Mouse (Mus musculus): ENCODE measurements at regions not wholly inside any gene's neighbourhood (a gene's known extent, or its start where the extent isn't known, plus 50 kb on each side); places are given as distances from the start of the nearest gene placed in this dataset.

- Histone ChIP-seq H3K4me3 (no peak overlapping the region), H3K27ac (no peak overlapping the region), H3K9me3 (no peaks in the 10 kb centered on the region), H3K9ac (no peak overlapping the region), H3K4me2 (no peak overlapping the region), H3K36me3 (replicated peaks) (no peaks in the 10 kb centered on the region), H3K4me1 (no peaks in the 10 kb centered on the region), H3K27me3 (replicated peaks) (no peaks in the 10 kb centered on the region)
- ATAC-seq (replicated peaks): no peak
- WGBS: 72% methylated on average over 6 of the region's 6 CpGs
These were observed 93.5 kb downstream of the Cand1 start for GRCm38 (mm10) chr10:119146342-119146741.

GRCm38 (mm10) chr10:119142866-119143265 lies 97.0 kb downstream of the Cand1 start:
- no peak for ATAC-seq (replicated peaks)
- no peaks in the 10 kb centered on the region for H3K4me1 ChIP-seq
- H3K36me3 ChIP-seq (replicated peaks): no peaks in the 10 kb centered on the region
- WGBS: 98% methylated on average over 6 of the region's 6 CpGs
- H3K27ac ChIP-seq: no peak overlapping the region
- no peak overlapping the region for H3K4me2 ChIP-seq
- H3K4me3 ChIP-seq: no peak overlapping the region
- H3K9me3 ChIP-seq: no peaks in the 10 kb centered on the region
- H3K9ac ChIP-seq: no peak overlapping the region
- H3K27me3 ChIP-seq (replicated peaks): no peaks in the 10 kb centered on the region

- no peaks in the 10 kb centered on the region for H3K9me3 ChIP-seq
- no peaks in the 10 kb centered on the region for H3K36me3 ChIP-seq (replicated peaks)
- no peak overlapping the region for H3K27ac ChIP-seq
- H3K4me2 ChIP-seq: no peak overlapping the region
- no peaks in the 10 kb centered on the region for H3K27me3 ChIP-seq (replicated peaks)
- H3K4me1 ChIP-seq: no peaks in the 10 kb centered on the region
- ATAC-seq (replicated peaks): no peak
- H3K9ac ChIP-seq: no peak overlapping the region
- WGBS: 90% methylated on average over 5 of the region's 5 CpGs
- H3K4me3 ChIP-seq: no peak overlapping the region
These were observed 97.5 kb downstream of the Cand1 start for GRCm38 (mm10) chr10:119142307-119142706.

- no peak overlapping the region for H3K4me2 ChIP-seq
- no peaks in the 10 kb centered on the region for H3K4me1 ChIP-seq
- H3K4me3 ChIP-seq: no peak overlapping the region
- H3K36me3 ChIP-seq (replicated peaks): no peaks in the 10 kb centered on the region
- no peak for ATAC-seq (replicated peaks)
- 80% methylated on average over 6 of the region's 6 CpGs for WGBS
- no peaks in the 10 kb centered on the region for H3K27me3 ChIP-seq (replicated peaks)
- no peak overlapping the region for H3K27ac ChIP-seq
- H3K9me3 ChIP-seq: no peaks in the 10 kb centered on the region
- H3K9ac ChIP-seq: no peak overlapping the region
These were observed 101.6 kb downstream of the Cand1 start for GRCm38 (mm10) chr10:119138237-119138636.

GRCm38 (mm10) chr10:119135489-119135924 lies 104.3 kb downstream of the Cand1 start:
- Histone ChIP-seq H3K4me3 (no peak overlapping the region), H3K27me3 (replicated peaks) (no peaks in the 10 kb centered on the region), H3K4me2 (no peak overlapping the region), H3K9me3 (no peaks in the 10 kb centered on the region), H3K4me1 (no peaks in the 10 kb centered on the region; the same call in 1 of the 2 replicates), H3K36me3 (replicated peaks) (no peaks in the 10 kb centered on the region), H3K27ac (no peak overlapping the region), H3K9ac (no peak overlapping the region)
- ATAC-seq (replicated peaks): no peak
- WGBS: 60% methylated on average over 11 of the region's 11 CpGs

GRCm38 (mm10) chr10:119134797-119135488 lies 104.9 kb downstream of the Cand1 start:
- H3K27me3 ChIP-seq (replicated peaks): no peaks in the 10 kb centered on the region
- no peaks in the 10 kb centered on the region for H3K36me3 ChIP-seq (replicated peaks)
- no peak overlapping the region for H3K4me3 ChIP-seq
- no peaks in the 10 kb centered on the region; the same call in 1 of the 2 replicates for H3K4me1 ChIP-seq
- WGBS: 58% methylated on average over 10 of the region's 10 CpGs
- no peak overlapping the region for H3K4me2 ChIP-seq
- H3K27ac ChIP-seq: no peak overlapping the region
- no peak overlapping the region for H3K9ac ChIP-seq
- H3K9me3 ChIP-seq: no peaks in the 10 kb centered on the region
- ATAC-seq (replicated peaks): no peak

DNA sequence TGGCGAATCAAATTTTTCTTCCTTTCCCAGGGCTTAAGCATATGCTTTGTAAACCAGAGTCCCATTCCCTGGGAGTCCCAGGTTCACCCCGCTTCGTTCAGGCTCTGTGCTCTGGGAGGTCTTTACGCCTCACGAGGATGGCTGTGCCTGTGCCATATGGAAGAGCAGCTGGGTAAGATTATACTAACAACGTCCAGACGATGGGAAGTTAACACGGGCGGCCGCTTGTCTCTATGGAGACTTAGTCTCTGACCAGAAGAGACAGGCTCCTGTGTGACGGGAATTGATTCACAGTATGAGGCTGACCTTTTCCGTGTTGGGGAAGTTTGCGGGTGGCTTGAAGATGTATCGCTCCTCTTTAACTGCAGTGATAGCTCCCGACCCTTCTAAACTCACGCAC lies 107.9 kb downstream of the Cand1 start:
- Histone ChIP-seq H3K36me3 (replicated peaks) (no peaks in the 10 kb centered on the region), H3K27ac (no peak overlapping the region), H3K9ac (no peak overlapping the region), H3K9me3 (no peaks in the 10 kb centered on the region), H3K4me2 (peak overlapping the region; percentile 36), H3K4me1 (no peaks in the 10 kb centered on the region; the same call in 1 of the 2 replicates), H3K4me3 (no peak overlapping the region), H3K27me3 (replicated peaks) (no peaks in the 10 kb centered on the region)
- ATAC-seq (replicated peaks): no peak; the same call in 1 of the 2 replicates
- WGBS: 41% methylated on average over 16 of the region's 16 CpGs

- ATAC-seq (replicated peaks): no peak
- H3K4me2 ChIP-seq: no peak overlapping the region
- H3K9me3 ChIP-seq: no peaks in the 10 kb centered on the region
- 85% methylated on average over 6 of the region's 6 CpGs for WGBS
- H3K4me3 ChIP-seq: no peak overlapping the region
- no peaks in the 10 kb centered on the region for H3K27me3 ChIP-seq (replicated peaks)
- no peaks in the 10 kb centered on the region; the same call in 1 of the 2 replicates for H3K4me1 ChIP-seq
- no peaks in the 10 kb centered on the region for H3K36me3 ChIP-seq (replicated peaks)
- H3K9ac ChIP-seq: no peak overlapping the region
- H3K27ac ChIP-seq: no peak overlapping the region
These were observed 109.2 kb downstream of the Cand1 start for GRCm38 (mm10) chr10:119130676-119131075.

DNA sequence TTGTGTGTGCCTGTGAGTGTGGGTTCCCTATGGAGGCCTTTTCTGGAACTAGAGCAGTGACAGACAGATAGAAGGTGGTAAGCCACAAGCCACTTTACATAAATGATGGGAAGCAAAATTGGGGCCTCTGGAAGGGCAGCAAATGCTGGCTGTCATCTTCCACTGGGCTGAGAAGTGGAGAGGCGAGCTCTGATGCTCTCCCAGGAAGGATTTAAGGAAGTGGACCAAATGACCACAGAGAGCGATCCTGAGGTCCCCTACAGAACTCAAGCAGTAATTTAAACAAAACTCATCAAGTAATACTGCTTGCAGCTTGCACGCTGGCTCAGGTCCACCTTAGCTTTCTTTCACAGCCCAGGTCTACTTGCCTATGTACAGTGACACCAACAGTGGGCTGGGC lies 111.8 kb downstream of the Cand1 start:
- Histone ChIP-seq H3K4me3 (no peak overlapping the region), H3K27me3 (replicated peaks) (no peaks in the 10 kb centered on the region), H3K4me2 (no peak overlapping the region), H3K9ac (no peak overlapping the region), H3K27ac (no peak overlapping the region), H3K9me3 (no peaks in the 10 kb centered on the region), H3K4me1 (no peaks in the 10 kb centered on the region; the same call in 1 of the 2 replicates), H3K36me3 (replicated peaks) (no peaks in the 10 kb centered on the region)
- 98% methylated on average over 3 of the region's 3 CpGs for WGBS
- ATAC-seq (replicated peaks): no peak

GRCm38 (mm10) chr10:119123517-119123916 lies 116.3 kb downstream of the Cand1 start:
- Histone ChIP-seq H3K27me3 (replicated peaks) (no peaks in the 10 kb centered on the region), H3K4me2 (no peak overlapping the region), H3K4me3 (no peak overlapping the region), H3K36me3 (replicated peaks) (no peaks in the 10 kb centered on the region), H3K9ac (no peak overlapping the region), H3K9me3 (no peaks in the 10 kb centered on the region), H3K4me1 (no peaks in the 10 kb centered on the region), H3K27ac (no peak overlapping the region)
- no peak for ATAC-seq (replicated peaks)
- 28% methylated on average over 5 of the region's 5 CpGs for WGBS

DNA sequence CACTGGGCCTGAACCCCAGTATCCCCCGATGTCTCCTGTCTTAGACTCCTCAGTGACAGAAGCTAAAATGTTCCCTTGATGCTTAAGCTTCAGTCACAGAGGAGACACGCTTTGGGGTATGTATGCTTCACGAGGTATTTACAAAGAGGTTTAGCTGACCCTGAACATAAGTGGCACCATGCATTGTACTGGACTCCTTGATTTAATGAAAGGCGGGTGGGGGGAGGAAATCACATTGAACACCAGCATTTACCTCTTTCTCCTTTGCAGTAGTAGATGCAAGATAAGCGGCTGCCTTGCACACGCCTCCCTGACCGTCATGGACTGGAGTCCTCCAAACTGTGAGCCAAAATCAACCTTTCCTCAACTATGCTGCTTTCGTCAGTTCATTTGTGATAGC lies 117.5 kb downstream of the Cand1 start:
- H3K9me3 ChIP-seq: no peaks in the 10 kb centered on the region
- H3K4me3 ChIP-seq: no peak overlapping the region
- H3K4me1 ChIP-seq: no peaks in the 10 kb centered on the region
- ATAC-seq (replicated peaks): no peak
- no peaks in the 10 kb centered on the region for H3K36me3 ChIP-seq (replicated peaks)
- no peak overlapping the region for H3K27ac ChIP-seq
- no peak overlapping the region for H3K4me2 ChIP-seq
- no peaks in the 10 kb centered on the region for H3K27me3 ChIP-seq (replicated peaks)
- WGBS: 75% methylated on average over 8 of the region's 8 CpGs
- H3K9ac ChIP-seq: no peak overlapping the region

GRCm38 (mm10) chr10:119121575-119121974 lies 118.3 kb downstream of the Cand1 start:
- WGBS: 66% methylated on average over 6 of the region's 6 CpGs
- H3K9me3 ChIP-seq: no peaks in the 10 kb centered on the region
- no peak for ATAC-seq (replicated peaks)
- H3K4me3 ChIP-seq: no peak overlapping the region
- H3K27me3 ChIP-seq (replicated peaks): no peaks in the 10 kb centered on the region
- no peak overlapping the region for H3K9ac ChIP-seq
- no peaks in the 10 kb centered on the region for H3K36me3 ChIP-seq (replicated peaks)
- no peak overlapping the region for H3K4me2 ChIP-seq
- H3K4me1 ChIP-seq: no peaks in the 10 kb centered on the region
- no peak overlapping the region for H3K27ac ChIP-seq

DNA sequence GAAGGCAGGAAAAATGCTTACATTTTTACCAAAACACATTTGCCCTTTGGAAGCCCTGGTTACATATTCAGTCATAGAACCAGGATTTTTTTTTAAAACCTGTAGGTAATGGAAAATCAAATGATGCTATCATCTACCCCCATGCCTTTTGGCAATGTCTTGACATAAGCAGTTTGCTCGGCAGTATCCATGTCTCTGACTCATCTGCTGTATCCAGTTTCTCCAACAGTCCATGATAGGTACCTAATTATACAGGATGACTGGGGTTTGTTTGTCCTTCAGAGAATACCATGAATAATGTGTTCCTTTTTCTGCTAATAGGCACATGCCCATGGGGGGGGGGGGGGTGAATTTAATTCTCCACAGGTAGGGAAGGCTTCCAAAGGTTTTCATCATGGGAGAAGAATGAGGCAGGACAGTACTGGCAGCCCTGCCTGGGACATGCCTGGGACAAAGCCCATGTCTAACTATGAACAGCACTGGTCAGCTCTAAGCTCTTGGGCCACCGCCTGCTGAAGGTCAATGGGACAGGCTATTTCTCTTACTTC lies 122.9 kb downstream of the Cand1 start:
- 77% methylated on average over 2 of the region's 2 CpGs for WGBS
- ATAC-seq (replicated peaks): no peak
- no peaks in the 10 kb centered on the region for H3K27me3 ChIP-seq (replicated peaks)

More for the DNA sequence above, 122.9 kb downstream of the Cand1 start:
- no peaks in the 10 kb centered on the region for H3K9me3 ChIP-seq
- no peaks in the 10 kb centered on the region for H3K36me3 ChIP-seq (replicated peaks)
- H3K27ac ChIP-seq: no peak overlapping the region
- no peak overlapping the region for H3K4me3 ChIP-seq
- H3K4me2 ChIP-seq: no peak overlapping the region
- no peaks in the 10 kb centered on the region; the same call in 1 of the 2 replicates for H3K4me1 ChIP-seq
- no peak overlapping the region for H3K9ac ChIP-seq

Measured in midbrain, embryonic 15.5 days (tissue).